Mouse (Mus musculus): Measurements from ENCODE around the gene Rgl1.

Rgl1 gene

GRCm38 (mm10) chr1:152578108-152578721 is 187.9 kb downstream of the Rgl1 start:
- DNase-seq, result peak; percentile 29 to 39

- no peak for DNase-seq
Measured at GRCm38 (mm10) chr1:152576614-152577144, 189.5 kb downstream of the Rgl1 start.

- no peak for DNase-seq
Measured at GRCm38 (mm10) chr1:152575096-152575495, 191.1 kb downstream of the Rgl1 start.

GRCm38 (mm10) chr1:152573470-152574059 is 192.6 kb downstream of the Rgl1 start:
- no peak for DNase-seq

GRCm38 (mm10) chr1:152572755-152573469 is 193.2 kb downstream of the Rgl1 start:
- DNase-seq, result no peak

- DNase-seq, result no peak
Measured at GRCm38 (mm10) chr1:152571340-152571739, 194.8 kb downstream of the Rgl1 start.

- DNase-seq, result no peak
Measured at GRCm38 (mm10) chr1:152570681-152571080, 195.5 kb downstream of the Rgl1 start.

- no peak for DNase-seq
Measured at GRCm38 (mm10) chr1:152563282-152563681, 202.9 kb downstream of the Rgl1 start.

- no peak for DNase-seq
Measured at GRCm38 (mm10) chr1:152562877-152563276, 203.3 kb downstream of the Rgl1 start.

GRCm38 (mm10) chr1:152560477-152560876 is 205.7 kb downstream of the Rgl1 start:
- DNase-seq, result peak in 1 of 2 experiments; percentile 47

- DNase-seq, result peak in 1 of 2 experiments; percentile 20
Measured at GRCm38 (mm10) chr1:152556576-152557281, 209.4 kb downstream of the Rgl1 start.

GRCm38 (mm10) chr1:152555944-152556573 is 210.1 kb downstream of the Rgl1 start:
- peak in 1 of 2 experiments; percentile 21 for DNase-seq

- DNase-seq, result no peak
Measured at GRCm38 (mm10) chr1:152553912-152554547, 212.1 kb downstream of the Rgl1 start.

- no peak for DNase-seq
Measured at GRCm38 (mm10) chr1:152550973-152551372, 215.2 kb downstream of the Rgl1 start.

- DNase-seq, result no peak
Measured at GRCm38 (mm10) chr1:152550544-152550943, 215.6 kb downstream of the Rgl1 start.

GRCm38 (mm10) chr1:152549061-152549738 is 217.0 kb downstream of the Rgl1 start:
- DNase-seq, result no peak

GRCm38 (mm10) chr1:152543449-152544159 is 222.5 kb downstream of the Rgl1 start:
- DNase-seq, result no peak

- no peak for DNase-seq
Measured at GRCm38 (mm10) chr1:152542747-152543378, 223.3 kb downstream of the Rgl1 start.

GRCm38 (mm10) chr1:152540304-152540887 is 225.8 kb downstream of the Rgl1 start:
- DNase-seq, result no peak

GRCm38 (mm10) chr1:152538817-152539216 is 227.3 kb downstream of the Rgl1 start:
- DNase-seq, result no peak

All from cerebellum, postnatal 25 days (tissue).